Mouse (Mus musculus): ENCODE data around the gene Cep164.
A peak's percentile ranks its signal among the peaks of the same experiment; 100 is the strongest.
"Not testable (repeated sequence)": the region's sequence is repeated elsewhere in the genome, so short reads cannot be mapped to it uniquely, and the experiment has no call there.

Gene Cep164

DNA sequence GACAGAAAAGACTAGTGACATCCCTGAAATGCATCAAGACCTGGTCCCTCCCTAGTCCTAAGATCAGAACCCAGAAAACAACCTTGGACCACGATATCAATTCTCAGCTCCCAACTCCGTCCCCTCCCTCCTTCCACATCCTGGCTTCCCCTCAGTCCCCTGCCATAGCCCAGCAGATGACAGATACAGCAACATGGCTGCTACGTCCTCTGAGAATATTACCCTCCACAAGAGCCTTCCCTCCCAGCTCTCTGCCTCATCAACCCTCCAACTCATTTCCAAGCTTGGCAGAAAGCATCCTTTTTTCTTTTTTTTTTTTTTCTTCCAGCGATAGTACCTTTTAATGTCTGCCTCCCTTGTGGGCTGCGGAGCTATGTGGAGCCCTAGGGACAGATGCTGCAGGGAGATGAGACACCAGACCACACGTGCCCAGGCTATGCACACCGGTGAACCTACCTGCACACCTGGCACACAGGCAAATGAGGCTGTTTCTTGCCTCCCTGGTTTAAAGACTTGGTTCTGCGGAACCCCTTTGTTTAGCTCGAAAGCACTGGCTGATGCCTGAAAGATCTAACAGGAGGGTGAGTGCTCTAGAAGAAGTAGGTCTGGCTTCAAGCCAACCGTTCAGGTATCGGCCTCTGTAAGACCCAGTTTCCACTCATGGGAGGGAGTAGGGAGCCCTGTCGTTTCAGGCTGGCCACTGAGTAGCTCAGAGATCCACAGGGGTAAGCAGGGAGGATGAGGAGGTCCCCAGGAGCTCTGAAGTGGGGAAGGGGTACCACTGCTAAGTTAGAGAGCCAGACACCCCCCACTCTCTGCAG is 45.0 kb downstream of the Cep164 start:
- H3K27me3 ChIP-seq (ENCODE audit: control insufficient read depth, insufficient read depth, low read length, poor library complexity, severe bottlenecking): no peaks in the 10 kb centered on the region
- H3K36me3 ChIP-seq (ENCODE audit: control insufficient read depth, insufficient read depth, low read length, poor library complexity, severe bottlenecking): no peaks in the 10 kb centered on the region
- DNase-seq (ENCODE audit: low read depth, low spot score): no peak

DNA sequence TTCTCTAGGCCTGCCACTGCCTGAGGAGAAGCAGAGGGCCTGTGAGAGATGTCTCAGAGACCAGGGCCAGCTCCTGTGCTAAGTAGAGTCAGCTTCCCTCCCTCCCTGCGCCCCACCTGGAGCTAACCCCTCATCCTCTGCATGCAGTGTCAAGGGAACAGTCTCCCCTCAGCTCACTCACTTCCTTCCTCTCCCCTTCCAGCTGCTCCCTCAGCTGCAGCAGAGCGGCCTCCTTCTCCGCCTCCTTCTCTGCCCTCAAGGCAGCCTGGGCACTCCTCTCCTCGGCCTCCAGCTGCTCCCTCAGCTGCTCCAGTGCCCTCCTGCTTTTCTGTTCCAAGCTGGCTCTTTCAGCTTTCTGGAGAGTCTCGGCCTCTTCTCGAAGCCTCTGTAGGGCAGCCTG is 49.3 kb downstream of the Cep164 start:
- no peak for DNase-seq (ENCODE audit: low read depth, low spot score)
- H3K36me3 ChIP-seq (ENCODE audit: control insufficient read depth, insufficient read depth, low read length, poor library complexity, severe bottlenecking): no peaks in the 10 kb centered on the region; the same call in none of the 2 replicates
- H3K27me3 ChIP-seq (ENCODE audit: control insufficient read depth, insufficient read depth, low read length, poor library complexity, severe bottlenecking): no peaks in the 10 kb centered on the region

DNA sequence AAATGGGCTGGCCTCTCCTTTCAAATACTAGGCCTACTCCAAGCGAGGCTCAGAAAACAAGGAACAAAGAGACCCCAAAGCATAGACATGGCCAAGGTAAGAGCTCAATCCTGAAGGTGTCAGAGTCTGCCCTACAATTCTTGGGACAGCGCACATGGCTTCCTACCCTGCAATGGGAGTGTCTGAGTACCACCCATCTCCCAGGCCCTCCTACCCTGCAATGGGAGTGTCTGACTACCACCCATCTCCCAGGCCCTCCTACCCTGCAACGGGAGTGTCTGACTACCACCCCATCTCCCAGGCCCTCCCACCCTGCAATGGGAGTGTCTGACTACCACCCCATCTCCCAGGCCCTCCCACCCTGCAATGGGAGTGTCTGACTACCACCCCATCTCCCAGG is 52.3 kb downstream of the Cep164 start:
- DNase-seq (ENCODE audit: low read depth, low spot score); H3K36me3 ChIP-seq (ENCODE audit: control insufficient read depth, insufficient read depth, low read length, poor library complexity, severe bottlenecking); H3K27me3 ChIP-seq (ENCODE audit: control insufficient read depth, insufficient read depth, low read length, poor library complexity, severe bottlenecking): not testable (repeated sequence)

DNA sequence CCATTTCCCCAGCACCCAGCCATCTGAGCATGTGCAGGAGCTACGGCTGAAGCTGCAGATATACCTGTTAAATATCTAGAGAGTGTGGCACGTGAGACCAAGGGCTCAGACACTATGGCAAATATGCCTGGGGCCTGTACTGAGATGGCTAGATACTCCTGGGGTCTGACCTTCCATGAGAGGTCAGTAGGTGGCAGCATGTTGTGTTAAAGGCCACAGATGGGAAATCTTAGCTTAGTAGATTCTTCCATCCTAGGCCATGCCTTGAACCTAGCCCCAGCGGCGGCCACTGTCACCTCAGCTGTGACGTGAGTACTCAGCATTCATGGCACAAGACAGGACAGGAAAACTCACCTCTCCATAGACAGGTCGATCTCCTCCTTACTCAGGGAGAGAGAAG is 54.4 kb downstream of the Cep164 start:
- Histone ChIP-seq H3K27me3 (ENCODE audit: control insufficient read depth, insufficient read depth, low read length, poor library complexity, severe bottlenecking) (no peaks in the 10 kb centered on the region), H3K36me3 (ENCODE audit: control insufficient read depth, insufficient read depth, low read length, poor library complexity, severe bottlenecking) (peaks cover 3% of the 10 kb centered on the region)
- DNase-seq (ENCODE audit: low read depth, low spot score): no peak

DNA sequence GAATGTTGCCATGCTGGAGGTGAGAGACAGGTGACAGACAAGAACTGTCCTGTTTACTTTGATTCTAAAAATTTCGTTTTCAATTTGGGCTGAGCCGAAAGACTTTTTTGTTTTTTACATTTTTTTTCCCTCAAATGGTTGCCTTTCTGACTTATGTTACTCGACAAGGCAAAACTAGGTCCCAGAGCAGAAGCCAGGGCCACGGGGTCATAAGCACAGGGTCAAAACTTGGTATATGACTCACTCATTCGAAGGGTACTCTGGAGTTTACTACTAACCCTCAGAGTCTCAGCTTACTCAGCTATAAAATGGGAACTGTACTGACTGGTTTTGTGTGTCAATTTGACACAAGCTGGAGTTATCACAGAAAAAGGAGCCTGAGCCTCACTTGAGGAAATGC is 58.9 kb downstream of the Cep164 start:
- no peak for DNase-seq (ENCODE audit: low read depth, low spot score)
- Histone ChIP-seq H3K27me3 (ENCODE audit: control insufficient read depth, insufficient read depth, low read length, poor library complexity, severe bottlenecking) (no peaks in the 10 kb centered on the region), H3K36me3 (ENCODE audit: control insufficient read depth, insufficient read depth, low read length, poor library complexity, severe bottlenecking) (peaks cover 3% of the 10 kb centered on the region; the same call in 1 of the 2 replicates)

DNA sequence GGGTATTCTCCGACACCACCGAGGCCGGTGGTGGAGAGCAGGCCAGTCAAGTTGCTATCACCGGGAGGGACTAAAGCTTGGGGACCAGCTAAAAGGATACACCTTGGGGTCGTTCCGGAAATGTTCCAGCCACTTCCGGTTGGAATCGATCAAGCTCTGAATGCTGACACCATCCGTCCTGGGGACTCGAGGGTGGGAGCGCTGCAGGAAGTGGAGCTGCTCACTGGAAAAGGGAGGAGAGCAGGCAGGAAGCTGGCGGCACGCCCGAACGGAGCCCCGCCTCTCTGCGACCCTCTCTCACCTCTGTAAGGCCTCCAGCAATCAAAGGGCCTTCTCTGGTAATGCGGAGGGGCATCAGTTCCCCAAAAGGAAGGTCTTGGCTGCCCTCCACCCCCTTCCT is 60.1 kb downstream of the Cep164 start:
- peaks cover 3% of the 10 kb centered on the region; the same call in 1 of the 2 replicates for H3K36me3 ChIP-seq (ENCODE audit: control insufficient read depth, insufficient read depth, low read length, poor library complexity, severe bottlenecking)
- DNase-seq (ENCODE audit: low read depth, low spot score): no peak
- no peaks in the 10 kb centered on the region for H3K27me3 ChIP-seq (ENCODE audit: control insufficient read depth, insufficient read depth, low read length, poor library complexity, severe bottlenecking)

DNA sequence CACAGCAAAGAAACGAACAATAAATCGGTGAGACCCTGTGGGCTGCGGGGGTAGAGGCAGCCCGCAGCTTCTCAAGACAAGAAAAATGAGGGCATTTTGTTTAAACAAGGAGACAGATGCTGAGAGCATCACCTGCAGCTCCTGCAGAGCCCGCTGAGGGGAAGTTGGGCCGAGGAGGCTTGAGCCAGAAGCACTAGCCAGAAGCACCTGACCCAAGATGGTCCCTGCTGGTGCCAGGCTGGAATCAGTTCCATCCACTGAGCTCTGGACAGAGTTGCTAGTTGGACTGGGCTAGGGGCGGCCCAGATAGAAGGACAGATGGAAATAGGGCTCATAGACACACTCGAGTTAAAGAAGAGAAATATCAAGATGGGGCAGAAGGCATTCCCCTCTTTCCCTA is 61.3 kb downstream of the Cep164 start:
- no peak for DNase-seq (ENCODE audit: low read depth, low spot score)
- no peaks in the 10 kb centered on the region for H3K27me3 ChIP-seq (ENCODE audit: control insufficient read depth, insufficient read depth, low read length, poor library complexity, severe bottlenecking)
- H3K36me3 ChIP-seq (ENCODE audit: control insufficient read depth, insufficient read depth, low read length, poor library complexity, severe bottlenecking): peaks cover 3% of the 10 kb centered on the region; the same call in 1 of the 2 replicates

DNA sequence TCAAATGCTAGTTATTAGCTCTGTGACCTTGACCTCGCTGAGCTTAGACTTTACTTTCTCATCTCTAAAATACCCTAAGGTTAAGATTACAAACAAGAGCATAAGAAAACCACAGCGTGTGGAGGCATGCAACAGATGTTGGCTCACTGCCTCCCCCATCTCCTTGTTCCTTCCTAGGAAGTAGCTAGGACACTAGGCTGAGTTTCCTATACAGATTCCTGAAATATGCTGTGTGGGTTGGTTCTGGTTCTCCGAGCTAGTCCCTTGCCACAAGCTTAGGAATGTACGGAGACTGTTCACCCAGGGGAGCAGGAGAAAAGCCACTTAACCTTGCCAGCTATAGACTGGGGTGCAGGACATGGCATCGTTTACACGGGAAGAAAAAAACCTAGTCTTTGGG is 62.3 kb downstream of the Cep164 start:
- no peak for DNase-seq (ENCODE audit: low read depth, low spot score)
- Histone ChIP-seq H3K27me3 (ENCODE audit: control insufficient read depth, insufficient read depth, low read length, poor library complexity, severe bottlenecking) (no peaks in the 10 kb centered on the region), H3K36me3 (ENCODE audit: control insufficient read depth, insufficient read depth, low read length, poor library complexity, severe bottlenecking) (peaks cover 3% of the 10 kb centered on the region; the same call in 1 of the 2 replicates)

DNA sequence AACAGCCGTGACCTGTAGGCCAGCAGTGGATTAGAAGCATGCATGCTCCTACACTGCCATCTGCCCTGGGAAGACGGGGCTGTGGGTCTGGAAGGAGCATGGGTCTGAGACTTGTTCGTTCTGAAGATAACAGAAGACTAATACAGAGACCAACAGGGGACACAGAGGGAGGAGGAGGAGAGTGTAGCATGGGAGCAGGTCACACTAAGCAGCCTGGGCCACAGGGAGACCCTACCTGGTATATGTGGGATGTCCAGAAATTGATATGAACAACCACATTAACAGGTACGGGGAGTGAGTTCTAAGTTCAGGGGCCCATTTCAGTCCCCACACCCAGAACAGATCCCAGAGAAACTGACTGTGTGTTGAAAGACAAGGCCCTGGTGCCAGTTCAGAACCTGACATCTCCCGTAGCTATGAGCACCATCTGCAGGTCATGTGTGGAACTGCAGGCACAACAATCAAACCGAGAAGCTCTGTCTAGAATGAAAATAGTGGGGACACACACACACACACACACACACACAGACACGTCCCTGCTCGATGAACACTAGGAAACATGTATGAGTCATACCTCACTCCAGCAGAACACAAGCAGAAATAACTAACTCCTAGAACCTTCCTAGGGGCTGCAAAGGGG is 73.9 kb downstream of the Cep164 start:
- no peaks in the 10 kb centered on the region for H3K36me3 ChIP-seq (ENCODE audit: control insufficient read depth, insufficient read depth, low read length, poor library complexity, severe bottlenecking)
- no peaks in the 10 kb centered on the region for H3K27me3 ChIP-seq (ENCODE audit: control insufficient read depth, insufficient read depth, low read length, poor library complexity, severe bottlenecking)
- peak; percentile 60 for DNase-seq (ENCODE audit: low read depth, low spot score)

DNA sequence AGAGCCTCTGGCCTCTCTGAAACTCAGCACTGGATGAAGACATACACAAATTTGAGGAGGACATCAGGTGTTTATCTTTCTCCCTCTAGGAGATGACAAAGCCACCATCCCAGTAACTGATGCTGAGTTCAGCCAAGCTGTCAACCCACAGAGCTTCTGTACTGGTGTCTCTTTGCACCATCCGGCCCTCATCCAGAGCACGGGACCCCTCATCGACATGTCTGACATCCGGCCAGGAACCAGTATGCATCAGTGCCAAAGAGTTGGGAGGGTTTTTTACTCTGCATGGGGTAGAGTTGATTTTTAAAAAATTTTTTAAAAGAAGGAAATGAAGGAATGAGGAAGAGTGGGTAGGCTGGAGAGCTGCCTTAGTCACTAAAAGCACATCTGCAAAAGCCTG is 78.6 kb downstream of the Cep164 start:
- H3K36me3 ChIP-seq (ENCODE audit: control insufficient read depth, insufficient read depth, low read length, poor library complexity, severe bottlenecking): no peaks in the 10 kb centered on the region
- no peaks in the 10 kb centered on the region for H3K27me3 ChIP-seq (ENCODE audit: control insufficient read depth, insufficient read depth, low read length, poor library complexity, severe bottlenecking)
- no peak for DNase-seq (ENCODE audit: low read depth, low spot score)

DNA sequence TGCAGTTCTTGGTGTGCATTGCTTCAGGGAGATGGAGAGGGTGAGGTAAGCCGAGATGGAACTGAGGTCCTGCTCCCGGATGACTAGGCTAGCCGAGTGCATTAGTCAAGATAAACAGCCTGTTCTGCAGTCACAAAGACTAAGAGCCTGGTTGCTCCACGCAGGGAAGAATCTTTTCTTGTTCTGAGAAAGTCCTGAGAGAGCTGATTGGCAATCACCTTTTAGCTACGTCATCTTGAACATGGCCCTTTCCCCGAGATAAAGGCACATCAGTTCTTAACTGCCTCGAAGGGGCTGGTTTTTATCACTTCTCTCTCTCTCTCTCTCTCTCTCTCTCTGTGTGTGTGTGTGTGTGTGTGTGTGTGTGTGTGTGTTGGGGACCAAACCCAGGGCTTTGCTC is 83.0 kb downstream of the Cep164 start:
- no peak for DNase-seq (ENCODE audit: low read depth, low spot score)
- no peaks in the 10 kb centered on the region for H3K36me3 ChIP-seq (ENCODE audit: control insufficient read depth, insufficient read depth, low read length, poor library complexity, severe bottlenecking)
- H3K27me3 ChIP-seq (ENCODE audit: control insufficient read depth, insufficient read depth, low read length, poor library complexity, severe bottlenecking): no peaks in the 10 kb centered on the region

DNA sequence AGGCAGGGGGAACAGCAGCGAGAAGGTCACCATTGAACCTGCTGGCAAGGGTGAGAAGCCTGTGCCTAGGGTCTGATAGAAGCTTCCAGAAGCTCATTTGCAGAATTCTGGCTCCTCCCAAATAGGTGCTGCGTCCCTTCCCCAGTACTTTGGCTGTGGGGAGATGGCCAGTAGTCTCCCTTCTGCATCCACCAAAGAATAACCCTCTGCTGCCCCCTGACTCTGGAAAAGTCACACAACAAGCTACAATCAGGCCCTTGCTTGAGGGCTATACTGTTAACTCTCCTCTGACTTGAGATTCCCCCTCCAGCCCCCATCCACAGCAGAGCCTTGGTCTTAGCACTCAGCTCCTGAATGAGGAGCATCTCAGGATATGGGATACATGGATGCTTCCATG is 87.9 kb downstream of the Cep164 start:
- H3K36me3 ChIP-seq (ENCODE audit: control insufficient read depth, insufficient read depth, low read length, poor library complexity, severe bottlenecking): no peaks in the 10 kb centered on the region
- no peak for DNase-seq (ENCODE audit: low read depth, low spot score)
- H3K27me3 ChIP-seq (ENCODE audit: control insufficient read depth, insufficient read depth, low read length, poor library complexity, severe bottlenecking): no peaks in the 10 kb centered on the region

DNA sequence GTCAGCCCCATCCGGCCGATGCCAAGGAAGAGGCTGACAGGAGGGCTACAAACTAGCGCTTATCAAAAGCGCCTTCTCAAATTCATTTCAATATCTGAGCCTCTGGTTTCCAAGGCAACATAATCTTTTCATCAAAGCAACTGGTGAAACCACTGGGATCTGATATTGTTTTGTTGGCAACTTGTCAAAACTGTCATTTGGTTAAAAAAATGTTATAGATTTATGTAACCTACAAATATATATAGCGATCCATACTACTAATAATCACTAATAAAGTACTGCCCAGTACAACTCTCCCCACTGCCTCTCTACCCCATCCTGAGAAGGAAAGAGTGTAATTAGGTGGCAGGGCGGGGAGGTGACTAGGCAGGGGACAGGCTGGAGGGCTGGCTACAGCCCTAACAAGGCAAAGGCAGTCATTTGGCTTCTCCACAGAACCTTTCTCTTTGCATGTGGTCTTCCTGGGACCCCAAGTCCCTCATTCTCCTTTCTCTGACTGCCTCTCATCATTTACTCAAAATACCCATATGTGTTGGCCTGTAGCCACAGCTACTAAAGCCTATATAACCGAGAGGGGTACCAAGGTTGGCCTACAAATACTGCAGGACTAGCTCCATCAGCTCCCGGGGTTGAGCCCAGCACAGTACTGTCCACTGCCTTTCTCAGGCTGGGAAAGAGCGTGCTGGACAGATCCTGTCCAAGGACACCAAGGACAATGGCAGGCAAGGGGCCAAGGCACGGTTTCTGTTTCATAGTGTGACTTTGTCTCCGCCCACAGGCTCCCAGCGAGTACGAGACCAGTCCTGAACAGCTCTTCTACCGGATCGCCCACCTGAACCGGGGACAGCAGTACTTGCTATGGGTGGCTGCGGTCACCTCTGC is 88.5 kb downstream of the Cep164 start:
- H3K27me3 ChIP-seq (ENCODE audit: control insufficient read depth, insufficient read depth, low read length, poor library complexity, severe bottlenecking): no peaks in the 10 kb centered on the region
- no peak for DNase-seq (ENCODE audit: low read depth, low spot score)
- no peaks in the 10 kb centered on the region for H3K36me3 ChIP-seq (ENCODE audit: control insufficient read depth, insufficient read depth, low read length, poor library complexity, severe bottlenecking)

DNA sequence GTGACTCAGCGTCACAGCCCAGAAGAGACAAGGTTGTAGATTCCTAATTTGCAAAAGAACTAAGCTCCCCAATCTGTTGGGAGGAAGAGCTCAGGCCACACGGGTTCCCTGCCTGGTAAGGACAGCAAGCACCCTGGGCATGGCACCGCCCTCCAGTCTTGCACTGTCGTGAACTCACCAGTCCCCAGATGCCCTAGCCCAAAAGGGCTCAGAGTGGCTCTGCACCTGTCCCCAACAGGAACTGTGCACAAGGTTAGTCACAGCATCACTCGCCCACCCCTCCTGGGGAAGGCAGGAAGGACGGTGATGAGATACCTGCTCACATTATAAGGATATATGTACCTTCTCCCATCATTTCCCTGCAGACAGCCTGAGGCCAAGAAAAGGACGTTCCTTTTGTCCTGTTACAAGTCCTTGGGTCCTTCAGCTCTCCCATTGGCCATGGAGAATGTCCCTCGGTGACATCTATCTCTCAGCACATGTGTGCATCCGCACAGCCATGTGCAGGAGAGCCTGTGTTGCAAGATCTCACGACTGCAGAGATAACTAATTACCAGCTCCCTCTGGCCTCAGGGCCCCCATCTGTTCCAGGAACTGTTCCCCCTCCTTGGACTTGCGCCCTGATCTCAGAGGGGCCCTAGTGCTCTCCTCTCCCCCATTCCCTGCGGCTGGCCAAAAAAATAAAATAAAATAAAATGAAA is 89.3 kb downstream of the Cep164 start:
- H3K36me3 ChIP-seq (ENCODE audit: control insufficient read depth, insufficient read depth, low read length, poor library complexity, severe bottlenecking): no peaks in the 10 kb centered on the region
- no peak for DNase-seq (ENCODE audit: low read depth, low spot score)
- H3K27me3 ChIP-seq (ENCODE audit: control insufficient read depth, insufficient read depth, low read length, poor library complexity, severe bottlenecking): no peaks in the 10 kb centered on the region

Data from splenic B cell, adult 2 months (primary cell).